Mouse (Mus musculus) left cerebral cortex, adult 2 months (tissue): ENCODE results near the gene Krt7. TPM values are rescaled to one million over a fixed set of nuclear protein-coding genes. Genes with fewer than 3 reads are reported as not detected.

Experiments
- DNase-seq, 2 experiments: peaks; one replicate each; pipeline ENCODE4 v3.0.0; 2021 to 2022; ENCODE audit warnings: low spot score in 2 of 2, mixed read lengths in 1 of 2; ENCODE audit errors: extremely low spot score in 1 of 2
- H3K27ac ChIP-seq: fragments of 200-600 bp; 2 replicates; pipeline ENCODE4 v1.8.1; 2022
- H3K4me3 ChIP-seq: fragments of 200-600 bp; 2 replicates; pipeline ENCODE4 v1.8.1; 2022
- CTCF ChIP-seq: fragments of 200-600 bp; IDR thresholded peaks from 2 replicates; pipeline ENCODE4 v1.8.1; 2022; ENCODE audit warnings: antibody characterized with exemption, mild to moderate bottlenecking, moderate library complexity
- intact Hi-C: fragments of 180-260 bp; cut with DNase I; formaldehyde crosslinking; loops from one replicate; pipeline ENCODE4 v1.15.1; 2025
- total RNA-seq, 2 experiments: library from RNA; stranded (reverse); gene quantifications; 2 replicates each; pipeline ENCODE4 v1.2.3; 2021

Gene Krt7
- total RNA-seq, 2 experiments from 2014 or later = 0.09 to 0.48 TPM

GRCm38 (mm10) chr15:101382811-101383210 is 28.0 kb upstream of the Krt7 start:
- intact Hi-C loops = no loop called here

GRCm38 (mm10) chr15:101384610-101385009 is 26.2 kb upstream of the Krt7 start:
- intact Hi-C loops = no loop called here
- Histone ChIP-seq H3K4me3 (no peak overlapping the region), H3K27ac (no peak overlapping the region)
- no peak for DNase-seq
- TF ChIP-seq CTCF = no peak

More at GRCm38 (mm10) chr15:101382811-101383210, 28.0 kb upstream of the Krt7 start:
- no peak for TF ChIP-seq CTCF
- DNase-seq = no peak
- Histone ChIP-seq H3K4me3 (no peak overlapping the region), H3K27ac (no peak overlapping the region)

GRCm38 (mm10) chr15:101385064-101385463 is 25.8 kb upstream of the Krt7 start:
- no peak overlapping the region for H3K27ac ChIP-seq
- intact Hi-C loops = no loop called here
- TF ChIP-seq CTCF = no peak
- H3K4me3 ChIP-seq = no peak overlapping the region
- no peak for DNase-seq

- Histone ChIP-seq H3K27ac (no peak overlapping the region), H3K4me3 (no peak overlapping the region)
- no peak for DNase-seq
- TF ChIP-seq CTCF = peak; percentile 46
- intact Hi-C loops = loop anchor here (1.0 kb wide), 1 partner anchor 46 kb away; no protein-coding TSS in a partner anchor
Observed at GRCm38 (mm10) chr15:101387176-101387575, 23.7 kb upstream of the Krt7 start.

- Histone ChIP-seq H3K4me3 (no peak overlapping the region), H3K27ac (no peak overlapping the region)
- TF ChIP-seq CTCF = peak; percentile 51
- no peak for DNase-seq
- intact Hi-C loops = no loop called here
Observed at GRCm38 (mm10) chr15:101388034-101388541, 22.8 kb upstream of the Krt7 start.

GRCm38 (mm10) chr15:101390203-101390602 is 20.6 kb upstream of the Krt7 start:
- TF ChIP-seq CTCF = no peak
- intact Hi-C loops = no loop called here

GRCm38 (mm10) chr15:101392251-101392650 is 18.6 kb upstream of the Krt7 start:
- no peak for TF ChIP-seq CTCF
- H3K4me3 ChIP-seq = no peak overlapping the region
- intact Hi-C loops = no loop called here
- DNase-seq = no peak
- H3K27ac ChIP-seq = no peak overlapping the region

More at GRCm38 (mm10) chr15:101390203-101390602, 20.6 kb upstream of the Krt7 start:
- no peak for DNase-seq
- H3K4me3 ChIP-seq = no peak overlapping the region
- H3K27ac ChIP-seq = no peak overlapping the region

GRCm38 (mm10) chr15:101394908-101395307 is 15.9 kb upstream of the Krt7 start:
- TF ChIP-seq CTCF = no peak; the same call in 1 of the 2 replicates
- H3K4me3 ChIP-seq = no peak overlapping the region
- no peak for DNase-seq
- intact Hi-C loops = no loop called here
- H3K27ac ChIP-seq = no peak overlapping the region

GRCm38 (mm10) chr15:101396466-101396865 is 14.4 kb upstream of the Krt7 start:
- intact Hi-C loops = no loop called here
- no peak for DNase-seq
- TF ChIP-seq CTCF = no peak
- Histone ChIP-seq H3K4me3 (no peak overlapping the region), H3K27ac (no peak overlapping the region)

- Histone ChIP-seq H3K4me3 (no peak overlapping the region), H3K27ac (no peak overlapping the region)
- intact Hi-C loops = no loop called here
- TF ChIP-seq CTCF = no peak
- DNase-seq = no peak
Observed at GRCm38 (mm10) chr15:101396921-101397320, 13.9 kb upstream of the Krt7 start.

- H3K4me3 ChIP-seq = no peak overlapping the region
- DNase-seq = no peak
- intact Hi-C loops = no loop called here
- no peak overlapping the region for H3K27ac ChIP-seq
- TF ChIP-seq CTCF = no peak
Observed at GRCm38 (mm10) chr15:101397683-101398082, 13.2 kb upstream of the Krt7 start.

- no peak overlapping the region for H3K4me3 ChIP-seq
- intact Hi-C loops = no loop called here
- no peak for TF ChIP-seq CTCF
- DNase-seq = no peak
- H3K27ac ChIP-seq = no peak overlapping the region
Observed at GRCm38 (mm10) chr15:101398269-101398668, 12.6 kb upstream of the Krt7 start.

- DNase-seq = no peak
- intact Hi-C loops = no loop called here
- H3K27ac ChIP-seq = no peak overlapping the region
Observed at GRCm38 (mm10) chr15:101412188-101412587, 1.3 kb downstream of the Krt7 start.

More at GRCm38 (mm10) chr15:101412188-101412587, 1.3 kb downstream of the Krt7 start:
- H3K4me3 ChIP-seq = no peak overlapping the region
- TF ChIP-seq CTCF = no peak
